Mouse (Mus musculus) ES-Bruce4 (cell line): Measurements from ENCODE around the gene Ryr2.

Source experiments
- CTCF ChIP-seq: IDR thresholded peaks from one replicate; pipeline ENCODE4 v1.8.1; 2011; ENCODE audit warnings: low read depth, low read length
- EP300 ChIP-seq: IDR thresholded peaks from 2 replicates; pipeline ENCODE4 v1.6.1; 2011; ENCODE audit warnings: low read depth, low read length; ENCODE audit not compliant: insufficient read depth

DNA sequence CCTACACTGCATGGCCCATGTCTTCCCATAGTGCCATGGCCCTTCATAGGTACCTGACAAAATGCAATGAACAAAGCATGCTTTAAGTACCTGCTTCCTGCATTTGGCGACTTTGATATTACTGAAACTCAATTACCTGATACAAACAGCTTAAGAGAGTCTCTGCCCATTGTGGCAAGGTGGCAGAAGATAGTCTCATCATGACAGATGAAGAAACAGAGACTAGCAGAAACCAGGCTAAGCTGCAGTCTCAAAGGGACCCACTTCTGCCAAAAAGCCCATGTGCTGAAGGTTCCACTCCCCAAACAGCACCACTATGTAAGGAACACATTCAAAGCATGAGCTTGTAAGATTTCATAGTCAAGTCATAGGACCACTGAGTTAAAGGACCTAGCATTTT, 7.8 kb downstream of the Ryr2 start:
- no peak for TF ChIP-seq EP300
- no peak for TF ChIP-seq CTCF
